Mouse (Mus musculus) urinary bladder, postnatal 10 days (tissue): Measurements from ENCODE around the gene Mrc1.

Source experiments
- DNase-seq: peaks from one replicate; pipeline ENCODE4 v3.0.0; 2022; ENCODE audit warnings: low spot score

Mrc1 gene

GRCm38 (mm10) chr2:14244668-14245067, 15.5 kb downstream of the Mrc1 start:
- no peak for DNase-seq

GRCm38 (mm10) chr2:14249839-14250564, 20.8 kb downstream of the Mrc1 start:
- no peak for DNase-seq

GRCm38 (mm10) chr2:14251938-14252337, 22.7 kb downstream of the Mrc1 start:
- no peak for DNase-seq

DNA sequence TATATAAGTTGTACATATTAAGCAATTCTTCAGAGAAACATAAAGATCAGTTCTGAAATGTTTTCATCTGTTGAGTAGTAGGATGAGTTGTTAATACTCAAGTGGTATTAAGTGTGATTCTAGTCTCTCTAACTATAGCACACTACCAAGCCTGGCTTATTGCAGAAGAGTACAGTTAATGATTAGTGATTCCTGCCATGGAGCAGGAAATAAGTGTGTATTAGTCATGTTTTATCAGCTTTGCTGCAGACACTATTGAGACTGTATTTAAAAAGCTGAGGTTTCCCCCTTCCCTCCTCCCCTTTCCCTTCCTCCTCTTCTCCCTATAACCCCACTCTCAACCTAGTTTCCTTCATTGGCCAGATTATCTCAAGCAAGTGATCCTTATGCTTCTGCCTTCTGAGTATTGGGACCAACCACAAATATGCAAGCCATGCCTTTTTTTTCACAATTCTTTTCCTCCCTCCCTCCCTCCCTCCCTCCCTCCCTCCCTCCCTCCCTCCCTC, 29.2 kb downstream of the Mrc1 start:
- no peak for DNase-seq

- DNase-seq, result no peak
Observed at GRCm38 (mm10) chr2:14262090-14262489, 32.9 kb downstream of the Mrc1 start.

- no peak for DNase-seq
Observed at GRCm38 (mm10) chr2:14269160-14269559, 40.0 kb downstream of the Mrc1 start.

DNA sequence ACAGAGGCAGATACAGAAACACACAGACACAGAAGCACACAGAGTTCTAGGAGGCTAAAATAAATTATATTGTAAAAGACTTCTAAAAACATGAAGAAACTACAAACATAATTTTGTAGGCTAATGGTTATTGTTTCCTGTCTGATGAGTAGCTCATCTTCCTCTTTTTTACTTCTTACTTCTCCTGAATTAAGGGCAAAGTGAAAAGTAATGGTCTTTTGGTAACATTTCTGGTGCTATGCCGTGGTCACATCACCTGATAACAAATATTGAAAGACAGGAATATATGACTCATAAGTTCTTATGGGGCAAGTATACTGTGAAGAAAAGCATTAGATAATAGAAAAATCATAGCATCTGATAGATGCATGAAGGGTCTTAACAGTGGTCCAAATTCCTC, 42.9 kb downstream of the Mrc1 start:
- DNase-seq, result no peak

- DNase-seq, result no peak
Observed at GRCm38 (mm10) chr2:14275796-14276195, 46.6 kb downstream of the Mrc1 start.

GRCm38 (mm10) chr2:14279256-14279655, 50.1 kb downstream of the Mrc1 start:
- DNase-seq, result no peak

GRCm38 (mm10) chr2:14279795-14280194, 50.6 kb downstream of the Mrc1 start:
- no peak for DNase-seq

DNA sequence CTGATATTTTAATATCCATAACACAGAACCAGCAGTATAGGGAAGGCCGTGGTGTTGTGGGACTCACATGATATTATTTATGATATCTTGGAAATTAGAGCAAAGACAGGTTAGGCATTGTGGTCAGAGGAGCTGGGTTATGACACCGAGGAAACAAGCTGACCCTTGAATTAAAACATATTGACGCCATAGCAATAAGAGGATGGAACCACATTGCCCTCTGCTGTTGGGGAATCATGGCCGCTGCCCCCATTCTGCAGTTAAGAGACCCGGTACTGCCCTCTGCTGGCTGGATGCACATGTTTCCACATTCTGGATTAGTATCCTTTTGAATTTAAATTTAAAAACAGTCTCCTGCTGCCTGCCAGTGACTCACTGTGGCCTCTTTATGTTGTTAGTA, 66.1 kb downstream of the Mrc1 start:
- peak; percentile 77 for DNase-seq

GRCm38 (mm10) chr2:14312505-14313380, 83.6 kb downstream of the Mrc1 start:
- no peak for DNase-seq

- no peak for DNase-seq
Observed at GRCm38 (mm10) chr2:14315113-14315512, 85.9 kb downstream of the Mrc1 start.

DNA sequence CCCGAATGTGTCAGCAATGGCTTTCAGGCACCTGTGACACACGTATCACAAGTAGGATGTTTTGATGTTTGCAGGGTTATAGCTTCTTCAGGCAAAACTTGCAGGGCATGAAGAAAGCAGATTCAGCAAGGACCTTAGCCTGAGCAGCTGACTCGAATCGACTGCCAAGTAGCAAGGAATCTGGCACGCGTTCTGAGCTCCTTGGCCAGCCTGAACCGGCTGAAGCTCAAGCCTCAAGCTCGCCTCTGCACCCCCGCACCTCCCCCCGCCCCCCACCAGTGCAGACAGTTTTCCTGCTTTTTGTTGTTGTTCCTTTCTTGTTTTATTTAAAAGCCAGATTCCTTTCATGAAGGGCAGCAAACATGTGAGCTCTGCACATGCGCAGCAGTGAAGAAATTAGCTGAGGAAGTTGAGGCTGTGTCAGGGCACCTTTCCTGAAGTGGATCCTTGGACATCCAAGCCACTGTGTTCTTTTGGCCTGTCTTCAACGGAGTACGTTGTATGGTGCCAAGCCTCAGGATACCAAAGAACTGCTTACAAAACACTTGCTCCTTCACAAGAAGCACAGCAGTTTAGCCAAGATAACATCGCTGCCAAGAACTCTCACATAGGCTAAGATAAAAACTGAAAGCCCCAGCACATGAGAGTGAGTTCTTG, 112.6 kb downstream of the Mrc1 start:
- peak; percentile 22 for DNase-seq

DNA sequence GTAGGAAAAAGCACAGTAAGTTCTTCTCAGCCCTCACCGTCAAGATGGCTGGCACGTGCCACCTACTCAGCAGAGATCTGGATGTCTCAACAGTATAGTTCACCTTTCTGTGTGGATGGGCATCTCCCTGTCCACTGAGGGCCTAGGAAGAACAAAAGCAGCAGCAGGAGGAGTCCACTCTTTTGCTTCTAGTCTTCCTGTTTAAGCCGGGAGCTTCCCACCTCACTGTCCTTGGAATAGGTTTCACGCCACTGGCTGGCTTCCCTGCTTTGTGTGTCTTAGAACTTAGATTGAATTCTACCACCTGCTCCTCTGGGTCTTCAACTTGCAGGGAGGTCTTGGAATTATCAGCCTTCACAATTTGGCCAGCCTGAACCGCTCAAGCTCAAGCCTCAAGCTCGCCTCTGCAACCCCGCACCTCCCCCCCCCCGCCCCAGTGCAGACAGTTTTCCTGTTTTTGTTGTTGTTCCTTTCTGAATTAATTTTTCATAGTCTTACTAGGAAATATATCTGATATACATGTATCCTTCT, 113.2 kb downstream of the Mrc1 start:
- no peak for DNase-seq
